Mouse (Mus musculus) left cerebral cortex, adult 9 months (tissue): ENCODE data around the gene Crp.
A peak's percentile ranks its signal among the peaks of the same experiment; 100 is the strongest.

Experiments
- DNase-seq, 2 experiments: peaks; one replicate each; pipeline ENCODE4 v3.0.0; 2022; ENCODE audit warnings: low spot score in 2 of 2

Crp gene

DNA sequence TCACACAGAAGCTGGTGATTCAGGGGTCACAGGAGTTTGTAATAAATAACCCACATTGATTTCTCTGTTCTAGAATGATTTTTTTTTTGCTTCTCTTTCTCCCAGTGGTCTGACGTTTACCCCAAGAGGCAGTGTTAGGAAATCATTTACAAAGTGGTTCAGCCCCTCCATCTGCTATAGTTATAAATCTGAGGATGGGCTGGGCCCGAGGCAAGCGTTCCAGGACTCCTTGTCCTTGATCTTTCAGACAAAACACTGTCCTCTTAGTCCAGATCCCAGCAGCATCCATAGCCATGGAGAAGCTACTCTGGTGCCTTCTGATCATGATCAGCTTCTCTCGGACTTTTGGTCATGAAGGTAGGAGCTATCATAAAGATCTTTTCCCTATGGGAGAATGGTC lies at the start of gene Crp:
Gene Crp (plus strand): TSS at position 212 of the 400 bp plus-strand sequence.
- no peak for DNase-seq

DNA sequence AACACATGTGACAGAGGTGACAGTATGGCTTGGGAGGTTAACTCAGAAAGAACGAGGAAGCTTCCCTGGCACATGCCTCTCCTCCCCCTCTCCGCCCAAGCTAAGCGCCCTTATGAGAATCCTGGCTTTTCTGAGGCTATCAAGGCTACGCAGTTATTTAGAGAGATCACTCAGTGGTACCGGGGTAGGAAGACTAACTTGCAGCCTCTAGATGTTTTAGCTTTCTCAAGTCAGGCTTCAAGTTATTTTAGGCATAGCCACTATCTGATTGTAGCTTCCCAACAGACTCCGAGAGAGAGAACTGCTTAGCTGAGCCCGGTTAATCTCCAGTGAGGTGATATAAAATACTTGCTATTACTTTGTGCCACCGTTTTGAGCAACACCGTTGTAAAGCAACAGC lies 48.5 kb upstream of the Crp start:
- DNase-seq = no peak

DNA sequence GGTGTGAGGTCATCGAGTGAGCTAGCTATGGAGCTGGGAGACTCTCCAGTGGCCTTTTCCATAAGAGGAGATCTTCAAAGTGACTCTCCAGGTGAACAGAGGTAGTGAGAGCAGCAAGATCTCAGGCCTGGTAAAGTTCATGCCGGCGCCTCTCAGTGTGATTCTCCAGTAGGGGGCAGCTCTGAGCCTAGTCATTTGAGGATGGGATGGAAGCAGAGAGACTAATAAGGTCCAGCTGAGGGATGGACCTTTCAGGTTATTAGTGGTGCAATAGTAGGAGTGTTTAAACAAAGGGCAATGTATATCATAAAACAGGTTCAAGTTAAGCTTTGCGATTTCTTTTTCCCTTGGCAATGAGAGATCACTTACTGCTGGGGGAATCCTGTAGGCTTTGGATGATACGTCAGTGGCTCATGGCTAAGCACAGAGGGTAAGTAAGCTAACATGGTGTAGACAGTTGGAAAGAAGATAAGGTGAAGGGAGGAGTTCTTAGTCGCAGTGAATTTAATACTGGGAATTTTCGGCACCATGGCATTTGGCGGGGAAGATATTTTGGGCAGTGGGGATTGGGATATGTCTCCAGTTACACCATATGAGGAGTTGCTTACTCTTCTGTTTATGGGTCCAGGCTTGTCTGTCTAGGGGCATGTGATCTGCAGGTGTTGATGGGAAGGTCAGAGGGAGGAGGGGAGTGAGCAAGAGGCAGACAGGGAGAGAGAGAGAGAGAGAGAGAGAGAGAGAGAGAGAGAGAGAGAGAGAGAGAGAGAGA lies 47.2 kb upstream of the Crp start:
- DNase-seq = no peak

DNA sequence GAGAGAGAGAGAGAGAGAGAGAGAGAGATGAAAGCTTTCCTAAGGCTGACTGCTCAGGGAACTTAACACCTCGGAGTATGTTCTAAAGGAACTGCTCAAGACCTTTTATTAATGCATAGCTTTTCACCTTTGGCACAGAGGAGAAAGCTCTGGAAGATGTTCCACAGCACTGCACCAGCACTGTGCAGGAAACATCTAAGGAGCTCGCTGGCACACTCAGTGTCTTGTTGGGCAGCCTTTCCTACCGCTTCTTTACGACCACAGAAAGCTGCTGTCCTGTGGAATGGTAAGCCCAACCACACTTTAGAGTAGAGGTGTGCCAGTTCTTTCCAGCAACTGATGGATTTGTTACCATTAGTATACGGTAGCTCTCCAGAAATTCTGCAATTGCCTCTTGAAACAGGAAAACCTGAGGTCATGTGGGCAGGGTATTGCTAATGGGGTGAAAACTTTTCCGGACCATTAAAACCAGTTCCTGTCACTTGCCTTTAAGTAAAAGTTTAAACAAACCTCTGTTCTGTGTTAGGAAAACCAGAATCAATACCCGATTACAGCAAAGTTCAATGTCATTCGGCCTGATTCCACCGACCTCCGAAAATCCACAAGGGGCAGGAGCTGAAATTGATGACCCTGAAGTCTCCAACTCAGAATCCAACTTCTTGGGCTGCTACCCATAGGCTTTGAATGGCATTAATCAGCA lies 46.4 kb upstream of the Crp start:
- no peak for DNase-seq

DNA sequence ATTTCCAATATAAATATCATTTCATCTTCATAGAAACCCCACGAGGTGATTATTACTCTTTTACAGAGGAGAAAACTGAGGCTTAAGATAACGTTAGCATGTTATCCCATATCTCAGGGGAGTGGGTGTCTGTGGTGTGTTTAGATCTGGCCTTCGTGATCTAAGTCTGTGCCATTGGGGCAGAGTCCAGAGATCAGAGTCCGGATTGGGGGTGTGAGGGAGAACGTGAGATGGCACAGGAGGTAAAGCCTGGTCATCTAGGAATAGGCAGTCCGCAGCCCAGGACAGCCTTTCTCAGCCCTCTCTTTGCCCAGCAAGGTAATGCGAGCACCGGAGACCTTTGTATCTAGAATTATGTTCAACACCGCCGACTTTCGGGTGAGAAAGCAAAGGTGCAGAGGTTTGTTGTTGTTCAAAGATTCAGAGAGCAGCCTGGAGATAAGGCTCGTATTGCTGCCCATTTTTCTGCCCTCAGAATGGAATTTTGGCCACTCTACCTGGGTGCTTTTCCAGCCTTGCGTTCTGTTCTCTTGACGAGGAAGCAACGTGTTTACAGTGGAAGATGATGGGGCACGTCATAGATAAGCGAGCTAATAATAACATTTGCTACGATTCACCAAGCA lies 45.7 kb upstream of the Crp start:
- no peak for DNase-seq

DNA sequence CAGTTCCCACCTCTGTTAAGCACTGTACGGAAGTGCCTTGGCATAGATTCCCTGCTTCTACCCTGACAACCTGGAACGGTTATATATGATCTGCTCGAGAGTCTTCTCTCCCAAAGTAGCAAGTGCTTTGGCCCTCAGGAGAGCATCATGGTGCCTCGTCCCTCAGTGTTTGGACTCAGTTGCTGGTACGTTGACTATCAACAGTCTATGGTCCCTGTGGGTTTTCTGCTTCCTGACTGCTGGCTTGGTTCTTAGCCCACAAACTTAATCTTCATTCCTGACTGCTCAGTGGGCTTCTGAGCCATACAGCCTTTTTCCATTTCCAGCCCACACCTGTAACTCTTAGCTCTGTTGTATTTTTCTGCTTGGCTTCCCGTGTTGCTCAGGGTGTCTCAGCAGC lies 44.0 kb upstream of the Crp start:
- DNase-seq = no peak

DNA sequence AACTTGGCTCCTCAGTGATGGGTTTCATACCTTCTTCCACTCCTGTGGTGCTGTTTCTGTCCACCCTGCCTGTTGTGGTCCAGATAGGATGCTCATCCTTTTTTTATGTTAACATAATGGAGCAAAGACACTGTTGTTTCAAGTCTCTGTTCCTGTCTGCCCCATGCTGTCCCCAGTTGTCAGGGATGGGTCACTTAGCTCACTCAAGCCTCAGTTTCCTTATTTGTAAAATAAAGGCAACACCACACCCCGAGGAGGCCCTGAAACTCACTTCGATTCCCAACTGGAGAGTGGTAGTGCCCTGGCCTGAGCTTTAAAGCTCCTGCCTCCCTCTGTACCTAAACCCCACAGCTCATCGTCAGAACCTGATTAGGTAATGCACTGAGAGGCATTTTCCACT lies 40.6 kb upstream of the Crp start:
- DNase-seq = no peak

DNA sequence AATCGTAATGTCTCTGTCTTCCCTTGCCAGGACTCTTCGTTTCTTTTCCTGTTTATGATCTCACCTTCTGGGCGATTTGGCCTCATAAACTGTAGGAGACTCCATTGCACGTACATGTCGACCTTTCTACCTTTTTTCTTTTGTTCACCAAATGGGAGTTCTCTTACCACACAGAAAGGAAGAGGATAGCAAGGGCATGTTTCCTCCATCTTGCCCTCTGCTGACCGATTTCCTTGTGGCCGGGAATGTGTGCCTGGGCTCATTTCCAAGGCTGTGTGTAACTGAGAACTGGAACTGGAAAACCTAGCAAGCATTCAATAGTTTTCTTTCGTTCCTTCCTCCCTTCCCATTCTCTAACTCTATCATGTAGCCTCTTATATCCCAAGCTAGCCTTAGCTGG lies 38.2 kb upstream of the Crp start:
- DNase-seq = no peak

DNA sequence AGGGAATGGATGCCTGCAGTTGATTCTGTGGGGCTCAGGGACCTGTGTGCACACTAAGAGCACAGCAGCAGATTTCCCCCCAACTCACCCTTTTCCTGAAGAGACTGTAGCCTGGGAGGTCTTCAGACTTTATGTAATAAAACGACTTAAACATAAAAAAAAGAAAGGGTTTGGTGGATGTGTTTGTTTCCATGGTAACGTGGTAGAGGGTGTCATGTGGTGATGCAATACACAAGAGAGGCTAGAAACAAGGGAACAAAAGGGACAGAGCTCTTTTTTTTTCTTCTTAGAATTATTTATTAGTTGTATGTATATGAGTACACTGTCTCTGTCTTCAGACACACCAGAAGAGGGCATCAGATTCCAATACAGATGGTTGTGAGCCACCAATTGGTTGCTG lies 32.4 kb upstream of the Crp start:
- no peak for DNase-seq

DNA sequence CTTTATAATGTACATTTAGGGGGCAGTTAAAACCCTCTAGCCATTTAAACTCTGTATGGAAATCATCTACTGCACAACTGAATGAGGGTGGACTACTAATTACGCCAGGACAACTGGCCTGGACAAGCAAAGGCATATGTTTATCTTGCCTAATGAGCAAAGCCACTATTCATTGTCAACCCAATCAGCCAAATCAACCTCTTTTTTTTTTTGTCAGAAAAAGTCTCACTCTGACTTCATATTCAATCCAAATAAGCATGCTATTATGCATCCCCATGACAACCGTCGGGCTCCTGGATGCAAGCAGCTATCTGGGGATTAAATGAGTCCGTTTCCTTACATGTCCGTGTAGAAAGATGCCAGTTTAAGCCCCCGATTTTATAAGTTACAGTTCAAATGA lies 30.3 kb upstream of the Crp start:
- peak in 1 of 2 experiments; percentile 9 for DNase-seq

DNA sequence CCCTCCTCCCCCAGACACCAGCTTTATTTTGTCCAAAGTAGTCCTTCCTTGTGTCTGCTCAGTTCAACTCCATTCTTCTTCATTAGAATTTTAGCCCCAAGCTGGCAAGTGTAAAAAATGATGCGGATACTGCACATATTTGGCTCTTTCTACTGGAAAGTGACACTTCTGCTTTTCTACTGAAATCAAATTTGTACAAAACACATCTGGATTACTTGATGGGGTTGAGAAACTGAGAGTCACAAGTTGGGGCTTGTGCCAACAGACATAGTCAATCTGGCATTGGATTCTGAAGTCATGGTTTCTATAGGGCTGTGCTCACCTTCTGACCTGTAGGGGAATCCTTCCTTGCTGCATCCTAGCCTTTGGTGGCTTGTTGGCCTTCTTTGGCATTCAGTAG lies 27.1 kb upstream of the Crp start:
- no peak for DNase-seq

DNA sequence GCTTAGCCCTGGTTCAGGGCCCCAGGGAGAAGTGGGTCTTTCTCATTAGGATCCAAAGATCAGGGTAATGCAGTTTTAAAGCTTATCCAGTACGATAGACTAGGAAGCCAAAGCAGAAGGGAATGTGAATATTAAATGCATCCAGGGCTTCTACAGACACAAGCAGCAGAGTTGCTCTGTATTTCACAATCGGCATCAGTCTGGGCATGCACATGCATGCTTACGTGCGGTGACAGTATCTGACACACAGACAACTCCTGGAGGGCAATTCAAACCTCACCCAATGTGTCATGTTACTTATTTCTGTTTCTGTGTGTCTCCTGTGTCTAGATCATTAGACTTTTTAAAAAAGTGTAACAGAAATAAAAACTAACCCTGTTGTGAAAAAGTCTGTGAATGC lies 17.1 kb upstream of the Crp start:
- no peak for DNase-seq

DNA sequence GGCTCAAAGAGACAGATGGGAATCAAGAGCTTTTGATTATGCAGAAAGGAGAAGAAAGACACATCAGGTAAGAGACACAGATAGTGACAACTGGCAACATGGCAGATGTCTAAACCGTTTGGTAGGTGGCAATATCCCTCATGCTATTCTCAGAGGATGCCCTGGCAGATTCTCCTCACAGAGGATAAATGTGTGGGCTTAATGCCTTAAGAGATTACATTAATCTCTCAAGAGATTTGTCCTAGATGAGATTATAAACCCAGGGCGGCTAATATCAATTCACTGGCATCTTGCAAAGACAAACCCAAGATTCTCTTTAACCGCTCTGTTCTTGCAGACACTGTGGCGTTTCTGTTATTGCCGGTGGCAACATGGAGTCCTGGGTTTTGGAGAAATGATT lies 14.3 kb upstream of the Crp start:
- DNase-seq = no peak

DNA sequence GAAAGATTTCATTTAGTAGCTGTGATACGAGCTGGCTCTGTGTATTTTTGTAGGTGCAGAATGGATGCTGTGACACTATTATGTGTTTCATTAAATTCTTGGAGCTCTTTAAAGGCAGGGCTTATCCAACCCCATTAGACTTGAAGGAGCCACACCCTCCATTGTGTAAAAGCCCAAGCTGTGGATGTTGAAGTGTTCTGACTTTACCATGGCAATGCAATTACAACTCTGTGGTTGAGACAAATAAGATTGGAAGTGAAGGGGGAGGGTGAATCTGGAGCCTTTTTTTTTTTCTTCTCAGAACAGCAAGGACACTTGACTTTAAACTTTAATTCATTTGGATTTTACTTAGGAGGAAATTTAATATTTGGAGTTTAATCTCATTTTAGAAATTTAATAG lies 13.9 kb upstream of the Crp start:
- DNase-seq = no peak

DNA sequence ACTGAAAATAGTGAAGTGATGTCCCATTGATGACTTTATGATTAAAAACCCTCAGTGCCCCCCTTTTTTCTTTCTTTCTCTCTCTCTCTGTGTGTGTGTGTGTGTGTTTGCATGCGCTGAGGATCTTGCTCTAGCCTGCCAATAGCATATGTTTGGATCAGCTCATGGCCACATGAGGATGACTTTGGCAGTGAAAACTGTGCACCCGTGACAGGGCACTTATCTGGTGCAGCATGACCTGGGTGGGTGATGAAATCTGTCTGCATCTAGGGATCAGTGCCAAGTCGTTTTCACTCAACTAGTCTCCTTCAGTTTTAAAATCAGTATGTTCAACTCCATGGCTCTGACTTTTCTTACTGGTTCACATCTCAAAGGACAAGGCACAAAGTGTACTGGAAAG lies 12.7 kb upstream of the Crp start:
- DNase-seq = no peak

DNA sequence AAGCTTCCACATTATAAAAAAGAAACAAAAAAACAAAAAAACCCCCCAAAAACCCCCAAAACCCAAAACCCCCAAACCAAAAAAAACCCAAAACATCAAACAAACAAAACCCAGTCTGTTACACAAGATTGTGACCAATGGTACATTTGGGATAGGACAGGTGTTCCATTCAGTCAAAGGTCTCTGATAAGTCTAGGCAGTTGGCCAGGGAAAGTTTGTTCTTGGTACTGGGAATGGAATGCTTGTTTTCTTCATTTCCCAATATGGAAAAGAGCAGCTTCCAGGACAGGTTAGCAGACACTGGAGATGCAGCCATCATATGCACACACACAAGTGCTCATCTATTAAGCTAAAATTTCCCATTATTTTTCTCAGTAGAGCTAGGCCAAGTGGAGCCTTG lies 433 bp upstream of the Crp start:
- no peak for DNase-seq

DNA sequence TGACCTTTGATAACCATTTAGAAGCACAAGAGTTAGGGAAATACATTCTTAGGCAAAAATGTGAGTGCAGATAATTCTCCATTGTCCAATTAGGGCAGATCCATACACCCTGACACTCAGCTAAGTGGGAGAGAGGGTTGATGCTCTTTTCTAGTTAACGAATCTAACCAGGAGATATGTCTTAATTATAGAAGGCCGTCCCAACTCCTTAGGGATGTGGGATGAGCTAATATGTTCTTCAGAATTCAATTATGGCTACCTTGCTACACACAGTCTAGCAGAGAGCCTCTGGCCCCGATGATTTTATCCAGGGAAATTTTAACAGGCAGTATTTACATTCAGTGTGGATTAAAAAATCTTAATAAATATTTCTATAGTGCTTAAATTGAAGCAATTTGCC lies 3.0 kb downstream of the Crp start:
- no peak for DNase-seq

DNA sequence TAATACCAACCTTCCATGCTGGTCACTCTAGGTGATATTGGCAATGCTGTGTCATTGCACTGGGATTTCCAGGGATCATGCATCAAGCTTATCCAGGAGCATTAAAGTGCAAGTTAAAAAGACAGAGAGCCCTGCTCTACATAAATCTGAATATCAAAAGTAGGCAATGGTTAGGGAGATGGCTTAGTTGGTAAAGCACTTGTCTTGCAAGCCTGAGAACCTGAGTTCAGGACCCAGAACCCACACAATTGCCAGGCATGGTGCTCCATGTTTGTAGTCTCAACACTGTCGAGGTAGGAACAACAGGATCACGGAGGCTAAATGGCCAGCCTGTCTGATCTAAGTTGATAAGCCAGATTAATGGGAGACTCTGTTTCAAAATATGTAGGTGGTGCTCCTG lies 3.5 kb downstream of the Crp start:
- DNase-seq = no peak

DNA sequence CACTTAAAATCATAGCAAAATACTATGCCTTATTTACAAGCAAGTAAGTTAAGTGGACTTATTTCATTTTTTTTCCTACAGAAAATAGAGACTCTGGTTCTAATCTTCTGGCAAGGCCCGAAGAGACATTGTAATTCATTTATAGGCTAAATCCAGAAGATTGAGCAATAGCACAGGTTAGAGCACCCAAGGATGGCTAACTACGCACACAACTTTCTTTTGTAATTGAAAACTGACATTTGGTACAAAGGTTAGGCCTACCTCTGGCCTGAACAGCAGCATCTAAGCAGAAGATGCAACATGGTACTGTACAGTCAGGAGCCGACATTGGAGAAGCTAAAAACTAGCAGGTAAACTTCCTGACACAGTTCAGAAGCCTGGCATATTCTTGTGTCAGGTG lies 4.0 kb downstream of the Crp start:
- no peak for DNase-seq

DNA sequence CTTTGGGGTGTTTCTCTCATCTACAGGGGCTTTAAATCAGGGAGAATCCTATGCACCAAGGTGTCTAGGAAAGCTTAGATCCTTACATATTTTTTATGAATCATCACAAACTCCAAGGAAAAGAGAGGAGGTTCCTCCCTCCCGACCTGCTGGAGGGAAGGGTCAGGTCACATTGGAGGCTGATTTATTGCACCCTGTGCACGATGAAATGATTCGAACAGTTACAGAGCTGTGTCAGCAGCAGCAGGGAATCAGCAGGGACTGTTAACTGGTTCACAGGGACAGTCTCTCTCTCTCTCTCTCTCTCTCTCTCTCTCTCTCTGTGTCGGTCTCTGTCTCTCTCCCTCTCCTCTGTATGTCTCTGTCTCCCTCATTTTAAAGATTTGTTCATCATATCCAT lies 6.9 kb downstream of the Crp start:
- DNase-seq = no peak

DNA sequence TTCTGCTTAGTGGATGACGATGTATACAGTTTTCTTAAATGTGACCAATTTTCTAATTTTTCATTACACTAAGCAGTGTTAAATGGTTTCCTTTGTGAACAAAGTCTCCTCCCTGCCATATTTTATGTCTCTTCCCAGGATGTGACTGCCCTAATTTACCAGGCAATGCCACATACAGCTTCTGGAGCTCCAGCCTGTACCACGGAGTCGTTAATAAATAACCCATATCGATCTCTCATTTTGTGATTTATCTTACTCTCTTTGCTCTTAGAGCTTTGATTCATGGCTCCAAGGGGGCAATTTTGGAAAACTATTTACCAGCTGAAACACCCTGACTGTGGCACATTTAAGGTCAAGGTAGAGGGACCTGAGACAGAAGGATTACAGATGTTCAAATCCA lies 8.4 kb downstream of the Crp start:
- no peak for DNase-seq

DNA sequence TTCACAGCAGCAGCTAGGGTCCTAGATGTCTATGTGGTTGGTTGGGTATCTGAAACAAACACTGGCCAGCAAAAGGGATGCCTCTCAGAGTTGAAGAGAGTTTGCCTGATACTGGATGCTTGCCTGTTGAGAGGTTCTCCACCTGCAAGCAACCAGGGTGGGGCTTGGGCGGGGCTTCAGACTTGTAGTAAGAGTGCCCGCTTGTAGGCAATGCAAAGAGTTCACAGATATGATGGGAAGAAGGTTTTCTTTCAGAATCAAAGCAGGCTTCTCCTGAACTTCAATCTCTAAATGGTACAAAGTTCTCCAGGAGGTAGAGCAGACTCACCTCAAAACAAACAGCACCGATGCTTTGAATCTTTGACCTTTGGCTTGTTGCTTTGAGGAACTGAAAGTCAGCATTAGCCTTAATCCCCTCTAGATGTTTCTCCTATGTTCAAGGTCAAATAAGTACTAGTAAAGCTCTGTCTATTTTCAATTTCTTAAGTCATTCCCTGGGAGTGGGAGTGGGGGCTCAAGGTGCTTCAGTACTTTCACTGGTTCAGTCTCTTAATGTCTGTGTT lies 12.0 kb downstream of the Crp start:
- no peak for DNase-seq

DNA sequence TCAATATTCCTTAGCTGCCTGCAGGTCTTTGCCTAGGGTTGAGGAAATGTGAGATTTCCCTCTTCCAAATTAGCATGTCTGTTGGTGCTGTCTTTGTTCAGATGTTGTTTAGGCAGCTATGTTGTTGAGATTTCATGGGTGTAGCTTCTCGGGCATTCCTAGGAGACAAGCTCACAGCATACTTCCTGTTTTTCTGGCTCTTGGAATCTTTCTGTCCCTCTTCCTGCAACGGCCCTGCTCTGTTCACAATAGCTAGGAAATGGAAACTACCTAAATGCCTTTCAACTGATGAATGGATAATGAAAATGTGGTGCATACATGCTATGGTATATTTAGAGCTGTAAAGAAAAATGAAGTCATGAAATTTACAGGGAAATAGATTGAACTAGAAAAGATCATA lies 13.5 kb downstream of the Crp start:
- no peak for DNase-seq
